8 mouse cellular contexts compared by ENCODE assay signal in the genomic region with DNA sequence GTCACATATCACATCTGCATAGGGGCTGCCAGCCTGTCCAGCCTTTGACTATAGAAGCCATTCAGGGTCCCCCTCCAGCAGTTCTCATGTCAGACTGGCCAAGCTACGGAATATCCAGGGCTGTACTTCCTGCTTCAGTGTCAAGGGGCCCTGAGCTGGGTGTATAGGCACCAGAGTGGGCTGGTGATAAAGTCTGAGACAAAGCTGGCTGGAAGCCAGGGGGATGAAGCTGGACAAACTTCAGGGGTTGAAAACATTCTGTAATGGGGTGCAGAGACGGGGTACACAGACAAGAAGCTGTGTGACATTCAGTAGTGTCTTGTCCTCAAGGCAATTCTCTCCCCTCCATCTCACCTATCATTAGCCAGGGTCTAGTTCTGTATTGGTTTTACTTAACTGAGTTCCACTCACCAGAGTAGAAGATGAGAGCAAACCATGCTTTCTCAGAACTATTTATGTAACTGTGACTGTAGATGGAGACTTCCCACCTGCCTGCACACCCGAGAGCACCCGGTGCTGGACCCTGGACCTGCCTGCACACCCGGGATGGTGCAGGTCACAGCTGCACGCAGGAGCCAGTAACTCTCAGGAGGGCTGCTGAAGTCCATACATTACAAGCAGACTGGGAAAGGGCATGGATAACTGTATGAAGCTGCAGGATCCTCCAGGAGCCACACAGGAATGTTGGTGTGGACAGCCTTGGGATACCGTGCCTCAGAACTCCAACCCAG. TPM values are rescaled to one million over a fixed set of nuclear protein-coding genes. Genes with fewer than 3 reads are reported as not detected.
DNase-seq lines count a peak whose midpoint lies in the region; ATAC-seq and TF ChIP-seq lines count a peak whose summit lies in the region.

No protein-coding gene starts in this region.

- no peaks in the 10 kb centered on the region for H3K9me3 ChIP-seq in embryonic facial prominence, embryonic 13.5 days
- no peaks in the 10 kb centered on the region for H3K9me3 ChIP-seq in embryonic facial prominence, embryonic 10.5 days
- no peaks in the 10 kb centered on the region for H3K9me3 ChIP-seq in hindbrain, embryonic 16.5 days (ENCODE audit: control insufficient read depth, low read length)
- H3K9me3 ChIP-seq in liver, embryonic 13.5 days (replicated peaks), result no peaks in the 10 kb centered on the region

- no peak overlapping the region for H3K9ac ChIP-seq in embryonic facial prominence, embryonic 13.5 days
- no peak overlapping the region for H3K9ac ChIP-seq in hindbrain, embryonic 16.5 days (ENCODE audit: low read depth, low read length)
- peak overlapping the region; percentile 76 for H3K9ac ChIP-seq in liver, embryonic 13.5 days

- peaks cover 12% of the 10 kb centered on the region for H3K27me3 ChIP-seq in embryonic facial prominence, embryonic 13.5 days
- peaks cover 31% of the 10 kb centered on the region for H3K27me3 ChIP-seq in embryonic facial prominence, embryonic 10.5 days (replicated peaks; ENCODE audit: low read depth, poor library complexity, severe bottlenecking)
- no peaks in the 10 kb centered on the region for H3K27me3 ChIP-seq in C2C12 (ENCODE audit: control insufficient read depth, insufficient read depth, insufficient read length)
- no peaks in the 10 kb centered on the region; the same call in 1 of the 2 replicates for H3K27me3 ChIP-seq in hindbrain, embryonic 16.5 days (replicated peaks; ENCODE audit: control insufficient read depth, insufficient read depth, low read length)
- H3K27me3 ChIP-seq in liver, embryonic 13.5 days, result no peaks in the 10 kb centered on the region

- peak overlapping the region; percentile 40 for H3ac ChIP-seq in C2C12 (ENCODE audit: control insufficient read depth, insufficient read length, low read depth)

- H3K27ac ChIP-seq in embryonic facial prominence, embryonic 13.5 days, result no peak overlapping the region
- H3K27ac ChIP-seq in embryonic facial prominence, embryonic 10.5 days (replicated peaks), result no peak overlapping the region
- no peak overlapping the region for H3K27ac ChIP-seq in hindbrain, embryonic 16.5 days (ENCODE audit: low read depth, low read length)
- H3K27ac ChIP-seq in liver, embryonic 13.5 days, result peak overlapping the region; percentile 91

- 73% methylated on average over 7 of the region's 7 CpGs for WGBS in embryonic facial prominence, embryonic 13.5 days
- 72% methylated on average over 7 of the region's 7 CpGs for WGBS in embryonic facial prominence, embryonic 10.5 days
- 77% methylated on average over 7 of the region's 7 CpGs for WGBS in hindbrain, embryonic 16.5 days
- WGBS in liver, embryonic 13.5 days (ENCODE audit: insufficient replicate concordance), result 38% methylated on average over 7 of the region's 7 CpGs

- peaks cover 16% of the 10 kb centered on the region; the same call in 1 of the 2 replicates for H3K4me1 ChIP-seq in embryonic facial prominence, embryonic 13.5 days
- H3K4me1 ChIP-seq in embryonic facial prominence, embryonic 10.5 days, result peaks cover 22% of the 10 kb centered on the region
- H3K4me1 ChIP-seq in hindbrain, embryonic 16.5 days (ENCODE audit: control insufficient read depth, insufficient read depth, low read depth, low read length), result peaks cover 10% of the 10 kb centered on the region; the same call in 1 of the 2 replicates
- peaks cover 58% of the 10 kb centered on the region for H3K4me1 ChIP-seq in liver, embryonic 13.5 days (replicated peaks)

- no peak overlapping the region for H3K4me3 ChIP-seq in embryonic facial prominence, embryonic 13.5 days
- H3K4me3 ChIP-seq in embryonic facial prominence, embryonic 10.5 days, result no peak overlapping the region
- H3K4me3 ChIP-seq in C2C12 (ENCODE audit: insufficient read depth, poor library complexity, severe bottlenecking), result peak overlapping the region; percentile 45
- H3K4me3 ChIP-seq in hindbrain, embryonic 16.5 days (ENCODE audit: low read length), result no peak overlapping the region
- peak overlapping the region; percentile 68 for H3K4me3 ChIP-seq in liver, embryonic 13.5 days (replicated peaks)

- H3K36me3 ChIP-seq in embryonic facial prominence, embryonic 13.5 days, result no peaks in the 10 kb centered on the region
- H3K36me3 ChIP-seq in embryonic facial prominence, embryonic 10.5 days (replicated peaks), result no peaks in the 10 kb centered on the region
- H3K36me3 ChIP-seq in C2C12 (ENCODE audit: control insufficient read depth, insufficient read depth), result peaks cover 31% of the 10 kb centered on the region
- no peaks in the 10 kb centered on the region for H3K36me3 ChIP-seq in hindbrain, embryonic 16.5 days (ENCODE audit: control insufficient read depth, insufficient read depth, low read length)
- peaks cover 28% of the 10 kb centered on the region for H3K36me3 ChIP-seq in liver, embryonic 13.5 days

- peak overlapping the region; percentile 80; the same call in 1 of the 2 replicates for H3K4me2 ChIP-seq in embryonic facial prominence, embryonic 13.5 days
- peak overlapping the region; percentile 21 for H3K4me2 ChIP-seq in hindbrain, embryonic 16.5 days (ENCODE audit: low read length)
- H3K4me2 ChIP-seq in liver, embryonic 13.5 days, result peak overlapping the region; percentile 84

- no peak for DNase-seq in embryonic facial prominence, embryonic 10.5 days (ENCODE audit: low spot score)
- no peak for DNase-seq in liver, embryonic 13.5 days
- DNase-seq in ovary, adult 18-20 months (ENCODE audit: low spot score), result no peak
- DNase-seq in layer of hippocampus, adult 18-20 months (ENCODE audit: low spot score in 2 of 2), result no peak

- no peak for TF ChIP-seq CTCF in C2C12 (IDR thresholded peaks at IDR 0.05; ENCODE audit: control insufficient read depth, insufficient read depth, insufficient read length)

- peaks cover 68% of the 10 kb centered on the region for H3K79me2 ChIP-seq in C2C12 (ENCODE audit: control insufficient read depth, insufficient read depth)

- ATAC-seq in embryonic facial prominence, embryonic 13.5 days (ENCODE audit: insufficient number of reproducible peaks, insufficient read depth, low FRiP score, low TSS enrichment, low read depth), result no peak
- no peak for ATAC-seq in hindbrain, embryonic 16.5 days
- no peak for ATAC-seq in liver, embryonic 13.5 days (ENCODE audit: low read depth)
- no peak for ATAC-seq in cerebellum, adult (ENCODE audit: insufficient number of reproducible peaks, low FRiP score, low TSS enrichment)

- peaks cover 36% of the 10 kb centered on the region for H3K79me3 ChIP-seq in C2C12 (ENCODE audit: low read depth)

TF ChIP-seq in C2C12, 6 proteins besides CTCF, POLR2A, EP300 and RAD21:
- TF ChIP-seq MAX (IDR thresholded peaks at IDR 0.05) (no peak), USF1 (IDR thresholded peaks at IDR 0.05; ENCODE audit: low read depth) (no peak), MYOG (IDR thresholded peaks at IDR 0.05; ENCODE audit: control insufficient read depth, extremely low read depth, insufficient read length) (no peak), FOSL1 (IDR thresholded peaks at IDR 0.05; ENCODE audit: insufficient read depth, low read length, poor library complexity, severe bottlenecking) (no peak), CEBPB (IDR thresholded peaks at IDR 0.05; ENCODE audit: low read depth) (no peak), MYOD1 (IDR thresholded peaks at IDR 0.05; ENCODE audit: control insufficient read depth, insufficient read length, low read depth) (no peak)
TF ChIP-seq in C2C12: peak in this region for 0.

RNA-seq across cellular contexts. Expression of gene Irgm1, which starts 1.9 kb away (rescaled TPM):
- polyA plus RNA-seq in embryonic facial prominence, embryonic 13.5 days (2015; fragmentation: Nextera tagmentation; extraction: Ambion mirVana), result 3.9 and 4.3 TPM in 2 replicates
- polyA plus RNA-seq in embryonic facial prominence, embryonic 10.5 days (2016; fragmentation: Nextera tagmentation; extraction: Ambion mirVana), result 1.1 TPM in 2 replicates
- polyA plus RNA-seq in C2C12 (2012; fragmentation: generic; extraction: Trizol), result 9.1 TPM
- 3.6 and 5.4 TPM in 2 replicates for polyA plus RNA-seq in hindbrain, embryonic 16.5 days (2015; fragmentation: Nextera tagmentation; extraction: Ambion mirVana)
- 17.0 and 19.8 TPM in 2 replicates for polyA plus RNA-seq in liver, embryonic 13.5 days (2015; fragmentation: Nextera tagmentation; extraction: Ambion mirVana)
- 1 to 10 TPM; 5.6 to 5.8 TPM for total RNA-seq in layer of hippocampus, adult 18-20 months (2021)

RNA-seq across cellular contexts. Expression of gene Gm5431, which starts 32.5 kb away (rescaled TPM):
- polyA plus RNA-seq in embryonic facial prominence, embryonic 13.5 days (2015; fragmentation: Nextera tagmentation; extraction: Ambion mirVana), result 0.23 and 0.28 TPM in 2 replicates
- 0.14 TPM in 1 of 2 replicates, not detected in the other for polyA plus RNA-seq in embryonic facial prominence, embryonic 10.5 days (2016; fragmentation: Nextera tagmentation; extraction: Ambion mirVana)
- not detected for polyA plus RNA-seq in C2C12 (2012; fragmentation: generic; extraction: Trizol)
- 0.16 and 0.18 TPM in 2 replicates for polyA plus RNA-seq in hindbrain, embryonic 16.5 days (2015; fragmentation: Nextera tagmentation; extraction: Ambion mirVana)
- polyA plus RNA-seq in liver, embryonic 13.5 days (2015; fragmentation: Nextera tagmentation; extraction: Ambion mirVana), result 0.20 and 0.38 TPM in 2 replicates
- total RNA-seq in layer of hippocampus, adult 18-20 months (2021), result under 1 TPM in 1 of 2 experiments, not detected in 1; 0.23 TPM

RNA-seq across cellular contexts. Expression of gene Gm12184, which starts 43.1 kb away (rescaled TPM):
- polyA plus RNA-seq in embryonic facial prominence, embryonic 13.5 days (2015; fragmentation: Nextera tagmentation; extraction: Ambion mirVana), result 3.4 and 3.6 TPM in 2 replicates
- 3.0 and 5.7 TPM in 2 replicates for polyA plus RNA-seq in embryonic facial prominence, embryonic 10.5 days (2016; fragmentation: Nextera tagmentation; extraction: Ambion mirVana)
- 8.0 TPM for polyA plus RNA-seq in C2C12 (2012; fragmentation: generic; extraction: Trizol)
- polyA plus RNA-seq in hindbrain, embryonic 16.5 days (2015; fragmentation: Nextera tagmentation; extraction: Ambion mirVana), result 1.1 and 2.3 TPM in 2 replicates
- polyA plus RNA-seq in liver, embryonic 13.5 days (2015; fragmentation: Nextera tagmentation; extraction: Ambion mirVana), result 1.2 and 1.7 TPM in 2 replicates
- 1 to 10 TPM in 1 of 2 experiments, under 1 TPM in 1; 0.38 to 1.1 TPM for total RNA-seq in layer of hippocampus, adult 18-20 months (2021)

RNA-seq across cellular contexts. Expression of gene Trim7, which starts 43.6 kb away (rescaled TPM):
- 1.0 and 1.1 TPM in 2 replicates for polyA plus RNA-seq in embryonic facial prominence, embryonic 13.5 days (2015; fragmentation: Nextera tagmentation; extraction: Ambion mirVana)
- polyA plus RNA-seq in embryonic facial prominence, embryonic 10.5 days (2016; fragmentation: Nextera tagmentation; extraction: Ambion mirVana), result 0.14 and 0.16 TPM in 2 replicates
- 1.9 TPM for polyA plus RNA-seq in C2C12 (2012; fragmentation: generic; extraction: Trizol)
- 1.7 and 2.7 TPM in 2 replicates for polyA plus RNA-seq in hindbrain, embryonic 16.5 days (2015; fragmentation: Nextera tagmentation; extraction: Ambion mirVana)
- polyA plus RNA-seq in liver, embryonic 13.5 days (2015; fragmentation: Nextera tagmentation; extraction: Ambion mirVana), result 0.06 and 0.09 TPM in 2 replicates
- 1 to 10 TPM; 1.9 to 2.4 TPM for total RNA-seq in layer of hippocampus, adult 18-20 months (2021)

RNA-seq across cellular contexts. Expression of gene Trim41, which starts 52.4 kb away (rescaled TPM):
- polyA plus RNA-seq in embryonic facial prominence, embryonic 13.5 days (2015; fragmentation: Nextera tagmentation; extraction: Ambion mirVana), result 8.3 and 8.7 TPM in 2 replicates
- 4.2 and 4.6 TPM in 2 replicates for polyA plus RNA-seq in embryonic facial prominence, embryonic 10.5 days (2016; fragmentation: Nextera tagmentation; extraction: Ambion mirVana)
- polyA plus RNA-seq in C2C12 (2012; fragmentation: generic; extraction: Trizol), result 24.4 TPM
- 6.5 and 7.1 TPM in 2 replicates for polyA plus RNA-seq in hindbrain, embryonic 16.5 days (2015; fragmentation: Nextera tagmentation; extraction: Ambion mirVana)
- 1.7 and 2.4 TPM in 2 replicates for polyA plus RNA-seq in liver, embryonic 13.5 days (2015; fragmentation: Nextera tagmentation; extraction: Ambion mirVana)
- total RNA-seq in layer of hippocampus, adult 18-20 months (2021), result 10 to 100 TPM; 58.1 to 62.3 TPM

Comparison
In these comparisons a context has a peak if more than half of its experiments do, and no peak if none do; other contexts are left out.
1. H3K4me2 ChIP-seq: peak in every context shown above with its lines; median percentile 84 in liver, embryonic 13.5 days; 80 in embryonic facial prominence, embryonic 13.5 days; 21 in hindbrain, embryonic 16.5 days.
2. H3K4me3 ChIP-seq: peak in C2C12 (single experiment) and liver, embryonic 13.5 days (single experiment); none in embryonic facial prominence, embryonic 13.5 days (single experiment), embryonic facial prominence, embryonic 10.5 days (single experiment) and hindbrain, embryonic 16.5 days (single experiment).